Mouse (Mus musculus) stomach, postnatal 0 days (tissue): Measurements from ENCODE around the gene Acaca.

Experiments
- CTCF ChIP-seq: IDR thresholded peaks from 2 replicates; pipeline ENCODE4 v1.5.1; 2016; ENCODE audit warnings: antibody characterized with exemption, low read depth, mild to moderate bottlenecking, moderate library complexity
- EP300 ChIP-seq: optimal IDR thresholded peaks from 2 replicates; pipeline ENCODE3; 2016; ENCODE audit warnings: antibody characterized with exemption

GRCm38 (mm10) chr11:84141752-84142151 is 12.3 kb downstream of the Acaca start:
- TF ChIP-seq CTCF, result peak; percentile 81
- no peak for TF ChIP-seq EP300
